Mouse (Mus musculus): Measurements from ENCODE around the gene Med12l. TPM values are rescaled to one million over a fixed set of nuclear protein-coding genes. Genes with fewer than 3 reads are reported as not detected.

The Med12l gene
- polyA plus RNA-seq, 1 experiment from 2014 or later, result 3.3 TPM

- H3K4me2 ChIP-seq, result no peak overlapping the region
- no peak overlapping the region for H3K27ac ChIP-seq (ENCODE audit: low read depth, low read length)
- H3K9me3 ChIP-seq (ENCODE audit: control insufficient read depth, low read length), result no peaks in the 10 kb centered on the region
- 94% methylated on average over 2 of the region's 2 CpGs for WGBS
- H3K36me3 ChIP-seq (ENCODE audit: control insufficient read depth, insufficient read depth, low read length), result no peaks in the 10 kb centered on the region
- ATAC-seq (ENCODE audit: low FRiP score) (no peak), DNase-seq (ENCODE audit: low spot score, missing footprints) (no peak)
- no peaks in the 10 kb centered on the region for H3K27me3 ChIP-seq (ENCODE audit: control insufficient read depth, insufficient read depth, low read length)
- H3K4me1 ChIP-seq (ENCODE audit: control insufficient read depth, insufficient read depth, low read length), result no peaks in the 10 kb centered on the region
- no peak overlapping the region for H3K9ac ChIP-seq (ENCODE audit: low read length)
- H3K4me3 ChIP-seq (ENCODE audit: low read depth, low read length), result no peak overlapping the region
Observed at GRCm38 (mm10) chr3:59154888-59155287, 149.3 kb downstream of the Med12l start.

GRCm38 (mm10) chr3:59155404-59155803 lies 149.8 kb downstream of the Med12l start:
- no peak overlapping the region for H3K27ac ChIP-seq (ENCODE audit: low read depth, low read length)
- DNase-seq (ENCODE audit: low spot score, missing footprints) (no peak), ATAC-seq (ENCODE audit: low FRiP score) (no peak)
- no peak overlapping the region for H3K4me3 ChIP-seq (ENCODE audit: low read depth, low read length)
- H3K9ac ChIP-seq (ENCODE audit: low read length), result no peak overlapping the region
- H3K27me3 ChIP-seq (ENCODE audit: control insufficient read depth, insufficient read depth, low read length), result no peaks in the 10 kb centered on the region
- no peaks in the 10 kb centered on the region for H3K9me3 ChIP-seq (ENCODE audit: control insufficient read depth, low read length)
- no peaks in the 10 kb centered on the region for H3K4me1 ChIP-seq (ENCODE audit: control insufficient read depth, insufficient read depth, low read length)
- H3K4me2 ChIP-seq, result no peak overlapping the region
- 93% methylated on average over 6 of the region's 6 CpGs for WGBS
- H3K36me3 ChIP-seq (ENCODE audit: control insufficient read depth, insufficient read depth, low read length), result no peaks in the 10 kb centered on the region

- H3K9ac ChIP-seq (ENCODE audit: low read length), result no peak overlapping the region
- no peaks in the 10 kb centered on the region for H3K4me1 ChIP-seq (ENCODE audit: control insufficient read depth, insufficient read depth, low read length)
- H3K27me3 ChIP-seq (ENCODE audit: control insufficient read depth, insufficient read depth, low read length), result no peaks in the 10 kb centered on the region
- DNase-seq (ENCODE audit: low spot score, missing footprints), result no peak
- H3K4me2 ChIP-seq, result no peak overlapping the region
- WGBS, result 95% methylated on average over 5 of the region's 5 CpGs
- no peaks in the 10 kb centered on the region for H3K9me3 ChIP-seq (ENCODE audit: control insufficient read depth, low read length)
- no peak for ATAC-seq (ENCODE audit: low FRiP score)
- H3K4me3 ChIP-seq (ENCODE audit: low read depth, low read length), result no peak overlapping the region
- H3K36me3 ChIP-seq (ENCODE audit: control insufficient read depth, insufficient read depth, low read length), result no peaks in the 10 kb centered on the region
- H3K27ac ChIP-seq (ENCODE audit: low read depth, low read length), result no peak overlapping the region
Observed at GRCm38 (mm10) chr3:59157048-59157447, 151.4 kb downstream of the Med12l start.

- no peak overlapping the region for H3K4me3 ChIP-seq (ENCODE audit: low read depth, low read length)
- DNase-seq (ENCODE audit: low spot score, missing footprints), result no peak
- 90% methylated on average over 1 of the region's 1 CpGs for WGBS
Observed at GRCm38 (mm10) chr3:59160465-59160864, 154.8 kb downstream of the Med12l start.

GRCm38 (mm10) chr3:59167417-59168054 lies 161.9 kb downstream of the Med12l start:
- Histone ChIP-seq H3K9ac (ENCODE audit: low read length) (no peak overlapping the region), H3K27ac (ENCODE audit: low read depth, low read length) (no peak overlapping the region), H3K36me3 (ENCODE audit: control insufficient read depth, insufficient read depth, low read length) (no peaks in the 10 kb centered on the region), H3K27me3 (ENCODE audit: control insufficient read depth, insufficient read depth, low read length) (no peaks in the 10 kb centered on the region), H3K4me3 (ENCODE audit: low read depth, low read length) (no peak overlapping the region), H3K4me2 (no peak overlapping the region), H3K9me3 (ENCODE audit: control insufficient read depth, low read length) (no peaks in the 10 kb centered on the region), H3K4me1 (ENCODE audit: control insufficient read depth, insufficient read depth, low read length) (no peaks in the 10 kb centered on the region)
- DNase-seq (ENCODE audit: low spot score, missing footprints) (no peak), ATAC-seq (ENCODE audit: low FRiP score) (no peak)
- 87% methylated on average over 2 of the region's 2 CpGs for WGBS

More at GRCm38 (mm10) chr3:59160465-59160864, 154.8 kb downstream of the Med12l start:
- Histone ChIP-seq H3K4me1 (ENCODE audit: control insufficient read depth, insufficient read depth, low read length) (no peaks in the 10 kb centered on the region), H3K36me3 (ENCODE audit: control insufficient read depth, insufficient read depth, low read length) (no peaks in the 10 kb centered on the region), H3K27ac (ENCODE audit: low read depth, low read length) (no peak overlapping the region), H3K9ac (ENCODE audit: low read length) (no peak overlapping the region), H3K4me2 (no peak overlapping the region), H3K9me3 (ENCODE audit: control insufficient read depth, low read length) (no peaks in the 10 kb centered on the region), H3K27me3 (ENCODE audit: control insufficient read depth, insufficient read depth, low read length) (no peaks in the 10 kb centered on the region)
- no peak for ATAC-seq (ENCODE audit: low FRiP score)

GRCm38 (mm10) chr3:59168476-59168875 lies 162.9 kb downstream of the Med12l start:
- WGBS, result 84% methylated on average over 6 of the region's 6 CpGs

GRCm38 (mm10) chr3:59169215-59169614 lies 163.6 kb downstream of the Med12l start:
- WGBS, result 86% methylated on average over 4 of the region's 4 CpGs

More at GRCm38 (mm10) chr3:59168476-59168875, 162.9 kb downstream of the Med12l start:
- Histone ChIP-seq H3K4me1 (ENCODE audit: control insufficient read depth, insufficient read depth, low read length) (no peaks in the 10 kb centered on the region), H3K27me3 (ENCODE audit: control insufficient read depth, insufficient read depth, low read length) (no peaks in the 10 kb centered on the region), H3K4me3 (ENCODE audit: low read depth, low read length) (no peak overlapping the region), H3K4me2 (no peak overlapping the region), H3K27ac (ENCODE audit: low read depth, low read length) (no peak overlapping the region), H3K9ac (ENCODE audit: low read length) (no peak overlapping the region), H3K36me3 (ENCODE audit: control insufficient read depth, insufficient read depth, low read length) (no peaks in the 10 kb centered on the region), H3K9me3 (ENCODE audit: control insufficient read depth, low read length) (no peaks in the 10 kb centered on the region)
- no peak for ATAC-seq (ENCODE audit: low FRiP score)
- DNase-seq (ENCODE audit: low spot score, missing footprints), result no peak

GRCm38 (mm10) chr3:59169921-59170627 lies 164.4 kb downstream of the Med12l start:
- DNase-seq (ENCODE audit: low spot score, missing footprints), result no peak
- 66% methylated on average over 2 of the region's 2 CpGs for WGBS
- no peak for ATAC-seq (ENCODE audit: low FRiP score)

More at GRCm38 (mm10) chr3:59169215-59169614, 163.6 kb downstream of the Med12l start:
- Histone ChIP-seq H3K4me2 (no peak overlapping the region), H3K27me3 (ENCODE audit: control insufficient read depth, insufficient read depth, low read length) (no peaks in the 10 kb centered on the region), H3K9ac (ENCODE audit: low read length) (no peak overlapping the region), H3K9me3 (ENCODE audit: control insufficient read depth, low read length) (no peaks in the 10 kb centered on the region), H3K4me3 (ENCODE audit: low read depth, low read length) (no peak overlapping the region), H3K27ac (ENCODE audit: low read depth, low read length) (no peak overlapping the region), H3K36me3 (ENCODE audit: control insufficient read depth, insufficient read depth, low read length) (no peaks in the 10 kb centered on the region), H3K4me1 (ENCODE audit: control insufficient read depth, insufficient read depth, low read length) (no peaks in the 10 kb centered on the region)
- ATAC-seq (ENCODE audit: low FRiP score), result no peak
- no peak for DNase-seq (ENCODE audit: low spot score, missing footprints)

GRCm38 (mm10) chr3:59174426-59175154 lies 169.0 kb downstream of the Med12l start:
- Histone ChIP-seq H3K4me1 (ENCODE audit: control insufficient read depth, insufficient read depth, low read length) (no peaks in the 10 kb centered on the region), H3K27me3 (ENCODE audit: control insufficient read depth, insufficient read depth, low read length) (no peaks in the 10 kb centered on the region), H3K4me3 (ENCODE audit: low read depth, low read length) (no peak overlapping the region), H3K9ac (ENCODE audit: low read length) (no peak overlapping the region), H3K36me3 (ENCODE audit: control insufficient read depth, insufficient read depth, low read length) (no peaks in the 10 kb centered on the region), H3K27ac (ENCODE audit: low read depth, low read length) (no peak overlapping the region), H3K4me2 (no peak overlapping the region), H3K9me3 (ENCODE audit: control insufficient read depth, low read length) (no peaks in the 10 kb centered on the region)
- ATAC-seq (ENCODE audit: low FRiP score) (no peak), DNase-seq (ENCODE audit: low spot score, missing footprints) (no peak)
- 87% methylated on average over 6 of the region's 6 CpGs for WGBS

More at GRCm38 (mm10) chr3:59169921-59170627, 164.4 kb downstream of the Med12l start:
- H3K9me3 ChIP-seq (ENCODE audit: control insufficient read depth, low read length), result no peaks in the 10 kb centered on the region
- no peaks in the 10 kb centered on the region for H3K4me1 ChIP-seq (ENCODE audit: control insufficient read depth, insufficient read depth, low read length)
- no peak overlapping the region for H3K27ac ChIP-seq (ENCODE audit: low read depth, low read length)
- H3K9ac ChIP-seq (ENCODE audit: low read length), result no peak overlapping the region
- H3K4me3 ChIP-seq (ENCODE audit: low read depth, low read length), result no peak overlapping the region
- no peaks in the 10 kb centered on the region for H3K36me3 ChIP-seq (ENCODE audit: control insufficient read depth, insufficient read depth, low read length)
- no peak overlapping the region for H3K4me2 ChIP-seq
- no peaks in the 10 kb centered on the region for H3K27me3 ChIP-seq (ENCODE audit: control insufficient read depth, insufficient read depth, low read length)

Measured in midbrain, embryonic 11.5 days (tissue).